ENCODE assay signal across 8 mouse cellular contexts in the genomic region with DNA sequence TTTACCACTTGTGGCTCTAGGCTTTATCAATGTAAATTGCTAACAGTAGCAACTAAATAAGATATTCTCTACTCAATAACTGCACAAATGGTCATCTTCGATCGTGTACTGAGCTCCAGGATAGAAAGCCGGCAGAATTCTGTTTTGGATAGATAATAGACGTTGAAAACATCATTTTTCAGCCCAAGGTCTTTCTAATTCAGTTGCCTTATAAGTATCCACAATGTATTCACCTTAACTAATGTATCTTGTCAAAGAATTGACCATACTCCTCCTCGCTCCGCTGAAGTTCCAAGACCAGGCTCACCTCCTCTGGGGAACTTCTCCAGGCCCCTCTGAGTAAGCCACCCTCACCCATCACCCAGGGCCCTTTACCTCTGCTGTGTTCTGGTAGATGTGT. TPM values are rescaled to one million over a fixed set of nuclear protein-coding genes. Genes with fewer than 3 reads are reported as not detected.
DNase-seq lines count a peak whose midpoint lies in the region; ATAC-seq and TF ChIP-seq lines count a peak whose summit lies in the region.

No protein-coding gene starts in this region.

- H3K36me3 ChIP-seq in heart, embryonic 12.5 days = peaks cover 11% of the 10 kb centered on the region
- peaks cover 15% of the 10 kb centered on the region for H3K36me3 ChIP-seq in E14TG2a.4 (ENCODE audit: insufficient read depth, low read length)
- peaks cover 45% of the 10 kb centered on the region for H3K36me3 ChIP-seq in hindbrain, embryonic 10.5 days
- H3K36me3 ChIP-seq in liver, postnatal 0 days (replicated peaks; ENCODE audit: insufficient read depth, low read length) = no peaks in the 10 kb centered on the region

- H3K4me2 ChIP-seq in heart, embryonic 12.5 days = peak overlapping the region; percentile 77
- peak overlapping the region; percentile 86 for H3K4me2 ChIP-seq in liver, postnatal 0 days (ENCODE audit: low read depth, low read length)

- no peak for DNase-seq in heart, postnatal 36 days
- DNase-seq in hindbrain, embryonic 10.5 days (ENCODE audit: low spot score) = no peak
- DNase-seq in liver, postnatal 0 days = no peak
- no peak for DNase-seq in spleen, postnatal 10 days (ENCODE audit: low spot score in 2 of 2)
- no peak for DNase-seq in cerebellum, adult 18-20 months
- no peak for DNase-seq in cerebellum, adult 2 months

- H3K27ac ChIP-seq in heart, embryonic 12.5 days (ENCODE audit: poor library complexity, severe bottlenecking) = no peak overlapping the region
- peak overlapping the region; percentile 98 for H3K27ac ChIP-seq in hindbrain, embryonic 10.5 days
- H3K27ac ChIP-seq in liver, postnatal 0 days (ENCODE audit: low read depth) = no peak overlapping the region
- no peak overlapping the region for H3K27ac ChIP-seq in cerebellum, adult 2 months (ENCODE audit: insufficient read depth, low read length)

- 0 out of 2 replicates have a peak, but pooled peaks cover 3% of the 10 kb centered on the region for H3K27me3 ChIP-seq in heart, embryonic 12.5 days (replicated peaks)
- peaks cover 4% of the 10 kb centered on the region for H3K27me3 ChIP-seq in E14TG2a.4 (ENCODE audit: insufficient read depth, low read length)
- H3K27me3 ChIP-seq in hindbrain, embryonic 10.5 days (ENCODE audit: insufficient read depth, poor library complexity, severe bottlenecking) = no peaks in the 10 kb centered on the region
- H3K27me3 ChIP-seq in liver, postnatal 0 days (ENCODE audit: insufficient read depth, low read length) = no peaks in the 10 kb centered on the region
- H3K27me3 ChIP-seq in cerebellum, adult 2 months (ENCODE audit: control insufficient read depth, insufficient read depth, low read length) = no peaks in the 10 kb centered on the region

- intact Hi-C loops in heart, postnatal 36 days (cut with DNase I) = no loop called here

- TF ChIP-seq EP300 in liver, postnatal 0 days (IDR thresholded peaks at IDR 0.05; ENCODE audit: low read depth) = no peak

- TF ChIP-seq POLR2A in cerebellum, adult 2 months (IDR thresholded peaks at IDR 0.05; ENCODE audit: borderline replicate concordance, insufficient read depth, low read length) = no peak

- TF ChIP-seq CTCF in E14TG2a.4 (conservative IDR thresholded peaks at IDR 0.05; ENCODE audit: low read length) = no peak
- no peak for TF ChIP-seq CTCF in liver, postnatal 0 days (IDR thresholded peaks at IDR 0.05; ENCODE audit: low read depth)
- TF ChIP-seq CTCF in cerebellum, adult 2 months (IDR thresholded peaks at IDR 0.05; ENCODE audit: borderline replicate concordance, insufficient read depth, low read depth, low read length) = no peak

- WGBS in heart, embryonic 12.5 days = 50% methylated on average over 6 of the region's 6 CpGs
- WGBS in hindbrain, embryonic 10.5 days = 49% methylated on average over 6 of the region's 6 CpGs
- 48% methylated on average over 6 of the region's 6 CpGs for WGBS in liver, postnatal 0 days (ENCODE audit: insufficient replicate concordance)
- 19% methylated on average over 6 of the region's 6 CpGs for WGBS in cerebellum, adult 2 months

- ATAC-seq in heart, embryonic 12.5 days (ENCODE audit: insufficient number of reproducible peaks, low FRiP score) = no peak
- ATAC-seq in liver, postnatal 0 days = no peak

- H3K4me1 ChIP-seq in heart, embryonic 12.5 days (replicated peaks) = peaks cover 5% of the 10 kb centered on the region; the same call in 1 of the 2 replicates
- H3K4me1 ChIP-seq in E14TG2a.4 (replicated peaks; ENCODE audit: low read depth, low read length) = peaks cover 28% of the 10 kb centered on the region
- peaks cover 15% of the 10 kb centered on the region for H3K4me1 ChIP-seq in hindbrain, embryonic 10.5 days (replicated peaks)
- no peaks in the 10 kb centered on the region for H3K4me1 ChIP-seq in liver, postnatal 0 days (ENCODE audit: insufficient read depth)
- H3K4me1 ChIP-seq in cerebellum, adult 2 months (ENCODE audit: control insufficient read depth, insufficient read depth, low read length) = no peaks in the 10 kb centered on the region; the same call in 1 of the 2 replicates

- H3K9ac ChIP-seq in heart, embryonic 12.5 days = no peak overlapping the region
- H3K9ac ChIP-seq in liver, postnatal 0 days (replicated peaks) = no peak overlapping the region

- H3K4me3 ChIP-seq in heart, embryonic 12.5 days = peak overlapping the region; percentile 82
- peak overlapping the region; percentile 93 for H3K4me3 ChIP-seq in E14TG2a.4 (replicated peaks; ENCODE audit: low read length)
- H3K4me3 ChIP-seq in hindbrain, embryonic 10.5 days = peak overlapping the region; percentile 82
- H3K4me3 ChIP-seq in liver, postnatal 0 days (ENCODE audit: low read depth, low read length) = peak overlapping the region; percentile 65
- H3K4me3 ChIP-seq in cerebellum, adult 2 months (replicated peaks; ENCODE audit: insufficient read depth, low read depth, low read length) = no peak overlapping the region

- H3K9me3 ChIP-seq in heart, embryonic 12.5 days (replicated peaks) = no peaks in the 10 kb centered on the region
- no peaks in the 10 kb centered on the region for H3K9me3 ChIP-seq in E14TG2a.4 (ENCODE audit: low read length)
- H3K9me3 ChIP-seq in hindbrain, embryonic 10.5 days = peaks cover 10% of the 10 kb centered on the region
- no peaks in the 10 kb centered on the region for H3K9me3 ChIP-seq in liver, postnatal 0 days (ENCODE audit: low read length)

RNA-seq across cellular contexts. Expression of a gene that starts 1.2 kb away (rescaled TPM):
- 14.4 and 15.4 TPM in 2 replicates for polyA plus RNA-seq in heart, embryonic 12.5 days (2016; fragmentation: Nextera tagmentation; extraction: Ambion mirVana)
- 1 to 10 TPM; 1.6 to 2.0 TPM for total RNA-seq in heart, postnatal 36 days (2021)
- 103 and 104 TPM in 2 replicates for polyA plus RNA-seq in hindbrain, embryonic 10.5 days (2016; fragmentation: Nextera tagmentation; extraction: Ambion mirVana)
- 0.92 and 1.2 TPM in 2 replicates for polyA plus RNA-seq in liver, postnatal 0 days (2015; fragmentation: Nextera tagmentation; extraction: Ambion mirVana)
- 2.2 and 2.3 TPM in 2 replicates for polyA plus RNA-seq in cerebellum, adult 2 months (2012; rRNA removed)

RNA-seq across cellular contexts. Expression of a gene that starts 40.3 kb away (rescaled TPM):
- 101 and 105 TPM in 2 replicates for polyA plus RNA-seq in heart, embryonic 12.5 days (2016; fragmentation: Nextera tagmentation; extraction: Ambion mirVana)
- 10 to 100 TPM; 39.7 to 40.4 TPM for total RNA-seq in heart, postnatal 36 days (2021)
- 159 and 177 TPM in 2 replicates for polyA plus RNA-seq in hindbrain, embryonic 10.5 days (2016; fragmentation: Nextera tagmentation; extraction: Ambion mirVana)
- polyA plus RNA-seq in liver, postnatal 0 days (2015; fragmentation: Nextera tagmentation; extraction: Ambion mirVana) = 32.6 and 34.1 TPM in 2 replicates
- 108 and 111 TPM in 2 replicates for polyA plus RNA-seq in cerebellum, adult 2 months (2012; rRNA removed)

RNA-seq across cellular contexts. Expression of a gene that starts 54.3 kb away (rescaled TPM):
- 28.1 and 31.4 TPM in 2 replicates for polyA plus RNA-seq in heart, embryonic 12.5 days (2016; fragmentation: Nextera tagmentation; extraction: Ambion mirVana)
- total RNA-seq in heart, postnatal 36 days (2021) = not detected
- 146 and 175 TPM in 2 replicates for polyA plus RNA-seq in hindbrain, embryonic 10.5 days (2016; fragmentation: Nextera tagmentation; extraction: Ambion mirVana)
- polyA plus RNA-seq in liver, postnatal 0 days (2015; fragmentation: Nextera tagmentation; extraction: Ambion mirVana) = 4.6 and 5.2 TPM in 2 replicates
- 0.81 and 1.2 TPM in 2 replicates for polyA plus RNA-seq in cerebellum, adult 2 months (2012; rRNA removed)
